Mouse (Mus musculus) ES-E14 (cell line): ENCODE results near the gene Cd8b1.

Experiments used
- CHD2 ChIP-seq: IDR thresholded peaks from 2 replicates; pipeline ENCODE4 v1.6.1; 2014; ENCODE audit warnings: mild to moderate bottlenecking, low read depth, low read length, inconsistent platforms
- MAFK ChIP-seq: IDR thresholded peaks from 2 replicates; pipeline ENCODE4 v1.6.1; 2014; ENCODE audit warnings: mild to moderate bottlenecking, low read depth, low read length, inconsistent platforms; ENCODE audit not compliant: insufficient read depth
- ZC3H11A ChIP-seq: IDR thresholded peaks from 2 replicates; pipeline ENCODE4 v1.6.1; 2012; ENCODE audit warnings: low read depth, mild to moderate bottlenecking, inconsistent platforms, low read length, borderline replicate concordance

DNA sequence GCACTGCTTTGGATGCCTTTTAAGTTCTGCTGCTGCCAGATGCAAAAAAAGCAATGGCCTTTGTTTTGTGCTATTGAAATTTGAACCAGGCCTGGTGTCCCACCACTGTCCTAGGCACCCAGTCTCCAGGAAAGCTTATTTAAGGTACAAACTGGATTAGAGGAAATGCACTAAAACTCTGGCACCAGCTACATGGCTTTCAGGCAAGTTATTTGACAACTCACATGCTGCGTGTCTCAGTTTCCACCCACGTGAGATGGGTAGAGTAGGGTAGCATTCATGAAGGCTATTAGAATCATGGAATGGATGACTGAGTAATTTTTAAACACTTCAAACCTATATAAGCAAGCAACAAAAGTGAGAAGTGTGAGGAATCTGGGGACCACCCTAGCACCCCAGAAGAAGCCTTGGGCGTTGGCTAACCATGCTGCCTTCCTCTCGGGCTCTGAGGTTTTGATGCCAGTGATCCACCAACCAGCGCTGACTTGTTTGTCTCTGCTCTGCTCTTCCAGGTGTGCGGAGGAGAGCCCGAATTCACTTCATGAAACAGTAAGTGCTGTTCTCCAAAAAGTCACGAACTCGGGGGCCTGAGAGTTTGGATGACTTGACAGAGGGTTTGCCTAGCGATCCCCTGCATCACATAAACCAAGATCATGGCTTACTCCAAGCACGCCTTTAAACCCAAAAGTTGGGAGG lies 11.1 kb downstream of the Cd8b1 start:
- TF ChIP-seq CHD2, result no peak
- TF ChIP-seq ZC3H11A, result no peak
- TF ChIP-seq MAFK, result no peak
